Mouse (Mus musculus) hindbrain, embryonic 13.5 days (tissue): ENCODE results near the gene Tcp11l2. TPM values are rescaled to one million over a fixed set of nuclear protein-coding genes. Genes with fewer than 3 reads are reported as not detected.
A peak's percentile ranks its signal among the peaks of the same experiment; 100 is the strongest.

ENCODE experiments used
- ATAC-seq: fragments of 200-750 bp; cut with Nextera tagmentation; 2 replicates; pipeline ENCODE4 v1.8.0; 2017; ENCODE audit warnings: moderate TSS enrichment; ENCODE audit not compliant: low FRiP score
- H3K27ac ChIP-seq: fragments of 300-500 bp; sonication (generic); 2 replicates; pipeline ENCODE4 v1.5.1; 2015; ENCODE audit warnings: inconsistent platforms, mild to moderate bottlenecking, moderate library complexity
- H3K27me3 ChIP-seq: fragments of 300-500 bp; sonication (generic); 2 replicates; pipeline ENCODE4 v1.6.1; 2015; ENCODE audit warnings: mild to moderate bottlenecking, inconsistent platforms
- H3K36me3 ChIP-seq: fragments of 300-500 bp; sonication (generic); 2 replicates; pipeline ENCODE4 v1.6.1; 2015; ENCODE audit warnings: mild to moderate bottlenecking, inconsistent platforms
- H3K4me1 ChIP-seq: fragments of 300-500 bp; sonication (generic); replicated peaks from 2 replicates; pipeline ENCODE4 v1.6.1; 2015; ENCODE audit warnings: inconsistent platforms
- H3K4me2 ChIP-seq: fragments of 300-500 bp; sonication (generic); 2 replicates; pipeline ENCODE4 v1.6.1; 2015; ENCODE audit warnings: inconsistent platforms, mild to moderate bottlenecking, moderate library complexity
- H3K4me3 ChIP-seq: fragments of 300-500 bp; sonication (generic); 2 replicates; pipeline ENCODE4 v1.5.1; 2015; ENCODE audit warnings: mild to moderate bottlenecking, inconsistent platforms
- H3K9ac ChIP-seq: fragments of 300-500 bp; sonication (generic); 2 replicates; pipeline ENCODE4 v1.6.1; 2015; ENCODE audit warnings: mild to moderate bottlenecking, inconsistent platforms
- H3K9me3 ChIP-seq: fragments of 300-500 bp; sonication (generic); 2 replicates; pipeline ENCODE4 v1.6.1; 2016; ENCODE audit warnings: inconsistent platforms
- WGBS: fragments of 180-500 bp; shearing (Covaris S2); methylation state at CpG from one replicate; pipeline ENCODE4 v1.1.7; 2015; 5-methylcytosine and 5-hydroxymethylcytosine counted together
- polyA plus RNA-seq: library from polyadenylated mRNA; unstranded; fragments of >200 nt; fragmentation: Nextera tagmentation; extraction: Ambion mirVana; gene quantifications from 2 replicates; pipeline ENCODE4 v1.2.1, GENCODE M21; 2015

Tcp11l2 gene
- polyA plus RNA-seq, 1 experiment from 2014 or later = 25.5 TPM

GRCm38 (mm10) chr10:84562567-84563554 lies 13.6 kb upstream of the Tcp11l2 start:
- Histone ChIP-seq H3K27ac (no peak overlapping the region), H3K4me2 (no peak overlapping the region), H3K9me3 (peaks cover 8% of the 10 kb centered on the region), H3K27me3 (no peaks in the 10 kb centered on the region), H3K36me3 (no peaks in the 10 kb centered on the region), H3K4me1 (no peaks in the 10 kb centered on the region), H3K9ac (no peak overlapping the region), H3K4me3 (no peak overlapping the region)
- no peak; the same call in 1 of the 2 replicates for ATAC-seq
- 71% methylated on average over 13 of the region's 13 CpGs for WGBS

- no peaks in the 10 kb centered on the region for H3K36me3 ChIP-seq
- H3K9ac ChIP-seq = no peak overlapping the region
- H3K4me3 ChIP-seq = no peak overlapping the region
- no peak for ATAC-seq
- no peaks in the 10 kb centered on the region for H3K27me3 ChIP-seq
- 86% methylated on average over 8 of the region's 8 CpGs for WGBS
- no peak overlapping the region for H3K27ac ChIP-seq
- H3K4me2 ChIP-seq = no peak overlapping the region
- no peaks in the 10 kb centered on the region for H3K9me3 ChIP-seq
- no peaks in the 10 kb centered on the region for H3K4me1 ChIP-seq
Measured at GRCm38 (mm10) chr10:84564427-84564826, 12.0 kb upstream of the Tcp11l2 start.

DNA sequence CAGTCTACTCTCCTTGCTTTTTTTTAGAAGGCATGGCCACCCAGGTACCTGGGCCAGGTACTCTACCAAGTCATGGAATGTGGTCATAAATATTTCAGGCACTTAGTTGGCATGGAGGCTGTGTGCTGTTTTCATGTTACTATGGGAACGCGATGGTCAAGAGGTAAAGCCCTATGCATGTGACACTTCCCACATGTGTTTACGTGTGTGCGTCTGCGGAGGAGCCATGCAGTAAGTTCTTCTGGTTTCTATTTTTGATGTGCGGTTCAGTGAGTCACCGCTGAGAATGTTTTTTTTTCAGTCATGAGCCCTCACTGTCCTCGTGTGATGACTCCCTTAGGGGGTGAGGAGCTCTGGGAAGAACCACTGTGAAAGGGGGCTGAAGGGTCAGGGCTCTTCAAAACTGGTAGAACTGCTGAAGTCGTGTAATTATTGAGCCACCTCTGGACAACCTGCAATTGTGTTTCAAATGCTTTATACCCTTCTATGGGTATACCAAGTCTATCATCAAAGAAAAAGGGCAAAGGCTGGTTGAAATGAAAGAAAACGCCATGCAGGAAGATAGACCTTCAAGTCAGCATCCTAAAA lies 5.3 kb upstream of the Tcp11l2 start:
- Histone ChIP-seq H3K9me3 (no peaks in the 10 kb centered on the region), H3K9ac (no peak overlapping the region), H3K36me3 (no peaks in the 10 kb centered on the region), H3K27ac (no peak overlapping the region), H3K4me3 (no peak overlapping the region), H3K4me2 (no peak overlapping the region), H3K4me1 (peaks cover 3% of the 10 kb centered on the region; the same call in 1 of the 2 replicates), H3K27me3 (peaks cover 3% of the 10 kb centered on the region; the same call in 1 of the 2 replicates)
- ATAC-seq = no peak
- 87% methylated on average over 10 of the region's 10 CpGs for WGBS

DNA sequence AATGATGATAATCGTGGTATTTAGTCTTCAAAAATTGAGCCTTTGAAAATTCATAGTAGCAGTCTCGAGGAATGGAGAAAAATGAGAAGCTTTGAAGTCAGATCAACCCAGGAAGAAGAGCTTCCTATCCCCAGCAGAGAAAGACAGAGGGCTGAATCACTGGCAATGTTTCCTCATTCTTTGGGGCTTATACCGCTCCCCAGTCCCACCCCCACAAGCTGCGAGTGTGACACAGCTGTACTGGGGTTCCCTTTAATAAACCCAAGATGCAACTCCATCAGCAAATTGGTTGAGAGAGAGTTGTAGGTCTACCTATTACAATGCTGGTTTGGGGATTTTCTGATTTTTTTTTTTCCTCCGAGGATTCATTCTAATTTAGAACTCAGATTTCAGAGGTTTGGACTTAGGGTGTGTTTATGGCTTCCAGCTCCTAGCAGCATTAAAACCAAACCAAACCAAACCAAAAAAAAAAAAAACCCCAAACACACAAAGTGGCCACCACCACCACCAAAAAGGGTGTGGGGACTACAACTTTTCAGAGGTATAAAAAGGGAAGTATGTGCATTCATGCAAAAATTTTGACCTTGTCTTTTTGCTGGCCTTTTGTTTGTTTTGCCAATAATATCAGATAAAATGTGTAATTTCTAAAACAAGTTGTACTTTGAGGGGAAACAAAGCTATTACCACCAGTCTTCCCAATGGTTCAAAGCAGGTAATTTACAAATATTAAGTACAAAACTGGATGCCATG lies 2.6 kb upstream of the Tcp11l2 start:
- no peak overlapping the region for H3K9ac ChIP-seq
- H3K27me3 ChIP-seq = peaks cover 3% of the 10 kb centered on the region; the same call in 1 of the 2 replicates
- no peak overlapping the region for H3K27ac ChIP-seq
- H3K4me2 ChIP-seq = no peak overlapping the region
- H3K9me3 ChIP-seq = no peaks in the 10 kb centered on the region
- WGBS = 79% methylated on average over 5 of the region's 5 CpGs
- H3K4me1 ChIP-seq = peaks cover 17% of the 10 kb centered on the region
- H3K36me3 ChIP-seq = no peaks in the 10 kb centered on the region
- H3K4me3 ChIP-seq = no peak overlapping the region
- ATAC-seq = no peak

GRCm38 (mm10) chr10:84576029-84576394 lies 414 bp upstream of the Tcp11l2 start:
- peak; percentile 86 for ATAC-seq

DNA sequence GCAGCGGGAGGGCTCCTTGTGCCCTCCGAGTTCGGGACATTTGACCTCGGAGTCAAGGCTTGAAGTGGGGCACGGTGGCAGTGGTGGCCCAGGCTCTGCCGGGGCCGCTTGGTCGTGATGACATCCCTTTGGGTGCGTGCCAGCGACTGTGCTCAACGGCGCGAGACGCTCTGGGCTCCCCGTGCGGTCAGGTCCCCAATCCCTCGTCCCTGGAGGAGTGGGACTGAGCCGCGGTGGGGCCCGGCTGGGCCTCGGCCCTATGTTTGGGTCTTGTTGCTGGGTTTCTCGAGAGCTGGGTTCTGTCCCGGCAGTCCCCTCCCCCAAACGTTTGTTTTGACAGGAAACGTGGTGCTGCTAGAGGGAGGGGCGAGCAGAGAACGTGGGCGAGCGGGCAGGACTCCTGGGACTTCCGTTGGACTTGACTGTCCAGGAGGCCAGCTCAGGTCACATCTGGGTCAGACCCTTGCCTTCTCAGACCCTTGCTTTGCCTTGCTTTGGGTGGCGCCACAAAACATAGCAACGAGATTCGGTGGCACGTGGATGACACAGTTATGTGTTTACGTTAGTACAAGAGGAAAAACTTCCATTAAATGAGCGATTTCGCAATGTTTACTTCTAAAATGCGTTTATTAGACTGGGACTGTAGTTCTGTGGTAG lies 773 bp downstream of the Tcp11l2 start:
- no peaks in the 10 kb centered on the region for H3K36me3 ChIP-seq
- WGBS = 5% methylated on average over 38 of the region's 38 CpGs
- no peaks in the 10 kb centered on the region for H3K9me3 ChIP-seq
- H3K4me3 ChIP-seq = peak overlapping the region; percentile 81
- peak; percentile 46 for ATAC-seq
- H3K27me3 ChIP-seq = peaks cover 3% of the 10 kb centered on the region; the same call in 1 of the 2 replicates
- H3K4me2 ChIP-seq = peak overlapping the region; percentile 79
- peak overlapping the region; percentile 80 for H3K27ac ChIP-seq
- peaks cover 17% of the 10 kb centered on the region for H3K4me1 ChIP-seq
- H3K9ac ChIP-seq = peak overlapping the region; percentile 86

More at GRCm38 (mm10) chr10:84576029-84576394, 414 bp upstream of the Tcp11l2 start:
- under 1% methylated on average over 14 of the region's 14 CpGs for WGBS
- Histone ChIP-seq H3K4me1 (peaks cover 17% of the 10 kb centered on the region), H3K4me2 (peak overlapping the region; percentile 79), H3K27ac (no peak overlapping the region), H3K36me3 (no peaks in the 10 kb centered on the region), H3K9ac (0 out of 2 replicates have a peak overlapping the region, but pooled peaks have one; percentile 35), H3K27me3 (peaks cover 3% of the 10 kb centered on the region; the same call in 1 of the 2 replicates), H3K4me3 (peak overlapping the region; percentile 81), H3K9me3 (no peaks in the 10 kb centered on the region)

DNA sequence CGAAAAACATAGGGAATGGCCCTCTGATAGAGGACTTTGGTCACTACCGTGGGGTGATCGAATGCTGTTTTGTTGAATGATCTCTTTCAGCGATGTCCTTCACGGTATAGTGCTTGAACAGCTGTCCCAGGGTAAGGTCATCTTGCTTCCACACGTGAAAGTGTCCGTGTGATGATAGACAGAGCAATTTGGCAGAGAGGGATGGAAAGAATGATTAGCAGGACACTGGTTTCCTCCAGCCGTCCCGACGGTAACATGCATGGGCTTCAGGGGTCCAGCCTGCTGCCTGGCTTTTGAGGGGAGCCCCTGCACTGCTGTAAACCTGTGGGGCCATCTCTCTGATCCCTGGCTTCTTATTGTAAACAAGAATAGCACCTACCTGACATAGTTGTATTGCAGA lies 2.3 kb downstream of the Tcp11l2 start:
- H3K36me3 ChIP-seq = no peaks in the 10 kb centered on the region
- H3K4me3 ChIP-seq = no peak overlapping the region
- ATAC-seq = no peak
- H3K27me3 ChIP-seq = peaks cover 3% of the 10 kb centered on the region; the same call in 1 of the 2 replicates
- no peak overlapping the region for H3K9ac ChIP-seq
- H3K27ac ChIP-seq = no peak overlapping the region
- 84% methylated on average over 10 of the region's 10 CpGs for WGBS
- peaks cover 17% of the 10 kb centered on the region for H3K4me1 ChIP-seq
- peak overlapping the region; percentile 79; the same call in 1 of the 2 replicates for H3K4me2 ChIP-seq
- no peaks in the 10 kb centered on the region for H3K9me3 ChIP-seq

DNA sequence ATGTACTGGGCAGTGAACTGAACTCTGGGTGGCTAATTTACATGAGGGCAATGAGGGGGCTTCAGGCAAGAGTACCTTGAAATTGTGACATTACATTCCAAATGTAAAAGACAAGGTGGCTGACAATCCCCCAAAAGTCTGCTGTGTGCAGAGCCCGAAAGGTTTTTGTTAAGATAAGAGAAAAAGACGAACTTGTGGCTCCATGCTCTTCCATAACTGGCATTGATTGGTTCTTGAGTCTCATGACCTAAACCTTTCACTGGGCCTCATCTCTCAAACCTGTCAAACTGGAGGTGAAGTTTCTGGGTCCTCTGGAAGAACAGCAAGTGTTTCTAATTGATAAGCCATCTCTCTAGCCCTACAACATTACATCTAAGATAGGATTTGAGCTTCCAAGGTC lies 3.1 kb downstream of the Tcp11l2 start:
- H3K9ac ChIP-seq = no peak overlapping the region
- no peak for ATAC-seq
- H3K27ac ChIP-seq = no peak overlapping the region
- no peaks in the 10 kb centered on the region for H3K36me3 ChIP-seq
- H3K27me3 ChIP-seq = 0 out of 2 replicates have a peak, but pooled peaks cover 3% of the 10 kb centered on the region
- WGBS = 85% methylated on average over 2 of the region's 2 CpGs
- no peak overlapping the region for H3K4me3 ChIP-seq
- peaks cover 17% of the 10 kb centered on the region for H3K4me1 ChIP-seq
- no peak overlapping the region for H3K4me2 ChIP-seq
- H3K9me3 ChIP-seq = no peaks in the 10 kb centered on the region

GRCm38 (mm10) chr10:84581191-84581590 lies 4.8 kb downstream of the Tcp11l2 start:
- Histone ChIP-seq H3K4me1 (peaks cover 14% of the 10 kb centered on the region), H3K9ac (no peak overlapping the region), H3K4me3 (no peak overlapping the region), H3K36me3 (no peaks in the 10 kb centered on the region), H3K9me3 (no peaks in the 10 kb centered on the region), H3K27me3 (no peaks in the 10 kb centered on the region), H3K27ac (no peak overlapping the region), H3K4me2 (no peak overlapping the region)
- WGBS = 83% methylated on average over 8 of the region's 8 CpGs
- ATAC-seq = no peak

DNA sequence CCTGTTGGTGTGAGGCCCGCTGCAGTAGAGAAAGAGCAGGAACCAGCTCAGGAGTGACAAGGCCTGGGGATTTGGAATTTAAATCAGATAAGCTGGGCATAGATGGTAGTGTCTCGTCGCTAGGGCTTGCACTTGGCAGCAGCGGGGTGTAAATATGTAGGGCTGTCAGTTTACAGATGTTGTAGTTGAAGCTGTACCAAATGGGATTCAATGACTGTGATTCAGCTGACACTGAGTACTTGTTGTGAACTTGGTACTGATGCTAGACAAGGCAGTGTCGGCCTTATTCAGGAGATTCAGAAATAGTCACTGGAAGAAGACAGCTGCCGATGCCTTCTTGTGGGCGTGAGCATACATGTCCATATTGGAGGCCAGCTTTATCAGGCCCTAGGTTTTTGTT lies 5.8 kb downstream of the Tcp11l2 start:
- 89% methylated on average over 7 of the region's 7 CpGs for WGBS
- H3K4me3 ChIP-seq = no peak overlapping the region
- no peak overlapping the region for H3K27ac ChIP-seq
- H3K4me2 ChIP-seq = no peak overlapping the region
- peaks cover 13% of the 10 kb centered on the region for H3K4me1 ChIP-seq
- no peaks in the 10 kb centered on the region for H3K36me3 ChIP-seq
- ATAC-seq = no peak
- no peak overlapping the region for H3K9ac ChIP-seq
- H3K27me3 ChIP-seq = no peaks in the 10 kb centered on the region
- H3K9me3 ChIP-seq = no peaks in the 10 kb centered on the region

DNA sequence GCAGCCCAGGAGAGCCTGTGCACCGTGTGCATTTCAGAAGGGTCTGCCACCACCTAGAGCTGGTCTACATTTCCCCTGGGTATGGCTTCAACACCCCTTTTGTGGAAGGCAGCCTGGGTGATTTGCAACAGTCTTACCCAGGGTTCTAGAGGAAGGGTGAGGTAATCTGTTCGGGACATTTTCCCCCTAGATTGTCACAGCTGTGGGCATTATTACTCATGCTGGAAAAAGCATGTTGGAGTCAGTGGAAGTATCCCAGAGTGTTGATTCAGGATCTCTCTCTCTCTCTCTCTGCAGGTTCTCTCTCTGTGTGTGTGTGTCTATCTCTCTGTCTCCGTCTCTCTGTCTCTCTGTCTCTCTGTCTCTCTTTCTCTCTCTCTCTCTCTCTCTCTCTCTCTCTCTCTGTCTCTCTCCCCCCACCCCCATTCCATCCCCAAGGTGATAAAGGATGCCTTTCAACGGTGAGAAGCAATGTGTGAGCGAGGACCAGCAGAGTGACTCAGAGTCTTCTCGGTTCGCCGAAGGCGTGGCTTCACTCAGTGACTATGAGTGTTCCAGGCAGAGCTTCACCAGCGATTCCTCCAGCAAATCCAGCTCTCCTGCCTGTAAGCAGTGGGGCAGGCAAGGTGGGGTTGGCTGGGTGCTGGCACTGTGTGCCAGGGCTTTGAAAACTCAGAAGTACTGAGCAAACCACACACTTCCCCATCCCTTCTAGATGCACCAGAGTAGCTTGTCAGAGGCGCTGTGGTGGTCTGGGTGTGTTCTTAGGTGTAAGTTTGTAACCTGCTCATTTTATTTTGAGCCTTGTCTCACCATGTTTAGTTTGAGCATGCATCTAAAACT lies 8.2 kb downstream of the Tcp11l2 start:
- no peak overlapping the region for H3K27ac ChIP-seq
- no peak overlapping the region for H3K4me2 ChIP-seq
- H3K27me3 ChIP-seq = no peaks in the 10 kb centered on the region
- 79% methylated on average over 11 of the region's 11 CpGs for WGBS
- H3K4me3 ChIP-seq = no peak overlapping the region
- no peak for ATAC-seq
- no peaks in the 10 kb centered on the region for H3K9me3 ChIP-seq
- peaks cover 3% of the 10 kb centered on the region; the same call in 1 of the 2 replicates for H3K36me3 ChIP-seq
- H3K4me1 ChIP-seq = no peaks in the 10 kb centered on the region; the same call in 1 of the 2 replicates
- no peak overlapping the region for H3K9ac ChIP-seq
